In genomic region chr2:162985923-162986322, GRCm38 (mm10) we compare ENCODE assay signal across 11 mouse cellular contexts. TPM values are rescaled to one million over a fixed set of nuclear protein-coding genes. Genes with fewer than 3 reads are reported as not detected.
A peak's percentile ranks its signal among the peaks of the same experiment; 100 is the strongest.
DNase-seq lines count a peak whose midpoint lies in the region; ATAC-seq lines count a peak whose summit lies in the region.
"Had no signal": no experiment of that assay in that cellular context is flagged by ENCODE, and none has a peak within 500 bp of the region (broad histone marks: within the 10 kb centered on the region; RNA-seq: fewer than 3 reads in every experiment).

No protein-coding gene starts in this region.

- WGBS in liver, embryonic 15.5 days (ENCODE audit: insufficient replicate concordance), result 51% methylated on average over 3 of the region's 3 CpGs

- 0 out of 2 replicates have a peak, but pooled peaks cover 6% of the 10 kb centered on the region for H3K4me1 ChIP-seq in liver, embryonic 15.5 days (replicated peaks)
- H3K4me1 ChIP-seq: limb, embryonic 12.5 days had no signal

- no peak; the same call in 1 of the 2 replicates for ATAC-seq in liver, embryonic 15.5 days (ENCODE audit: insufficient read depth)

- no peaks in the 10 kb centered on the region for H3K36me3 ChIP-seq in liver, embryonic 15.5 days (replicated peaks)
- H3K36me3 ChIP-seq: G1E; limb, embryonic 12.5 days had no signal

- peak; percentile 96 for DNase-seq in heart, adult 11 months
- no peak for DNase-seq in heart, adult 8-10 months (ENCODE audit: low spot score)
- peak; percentile 78 for DNase-seq in 3T3-L1 (ENCODE audit: low read depth, low spot score)
- peak; percentile 20 for DNase-seq in brain, embryonic 18.5 days (ENCODE audit: low read depth, low spot score)
- DNase-seq in thymus, postnatal 25 days, result no peak
- no peak for DNase-seq in frontal cortex, adult 2 months (ENCODE audit: extremely low spot score in 1 of 2, low spot score in 1 of 2)
- no peak for DNase-seq in left cerebral cortex, adult 9 months (ENCODE audit: low spot score in 2 of 2)

- H3K9ac ChIP-seq in liver, embryonic 15.5 days, result no peak overlapping the region
- H3K9ac ChIP-seq: limb, embryonic 12.5 days had no signal

- H3K4me2 ChIP-seq in liver, embryonic 15.5 days, result no peak overlapping the region
- H3K4me2 ChIP-seq: limb, embryonic 12.5 days had no signal

- H3K4me3 ChIP-seq in liver, embryonic 15.5 days (replicated peaks), result no peak overlapping the region
- H3K4me3 ChIP-seq: limb, embryonic 12.5 days had no signal

- 0 out of 2 replicates have a peak overlapping the region, but pooled peaks have one; percentile 29 for H3K27ac ChIP-seq in liver, embryonic 15.5 days (replicated peaks)
- H3K27ac ChIP-seq: limb, embryonic 12.5 days had no signal

- no peaks in the 10 kb centered on the region for H3K27me3 ChIP-seq in liver, embryonic 15.5 days

- H3K9me3 ChIP-seq in liver, embryonic 15.5 days (replicated peaks), result no peaks in the 10 kb centered on the region
- H3K9me3 ChIP-seq: G1E; limb, embryonic 12.5 days had no signal

RNA-seq across cellular contexts. Expression of gene Sgk2, which starts 1.2 kb away (rescaled TPM):
- not detected for total RNA-seq in heart, adult 8-10 months (2022)
- 5.4 and 5.8 TPM in 2 replicates for polyA plus RNA-seq in liver, embryonic 15.5 days (2015; fragmentation: Nextera tagmentation; extraction: Ambion mirVana)
- 1.2 and 1.3 TPM in 2 replicates for polyA plus RNA-seq in frontal cortex, adult 2 months (2012; rRNA removed)
- total RNA-seq: G1E had no signal
- polyA plus RNA-seq: embryonic facial prominence, embryonic 11.5 days; G1E; limb, embryonic 12.5 days had no signal

RNA-seq across cellular contexts. Expression of gene Ift52, which starts 31.2 kb away (rescaled TPM):
- total RNA-seq in heart, adult 8-10 months (2022), result 10 to 100 TPM; 19.3 to 25.0 (median 22.8) TPM
- polyA plus RNA-seq in liver, embryonic 15.5 days (2015; fragmentation: Nextera tagmentation; extraction: Ambion mirVana), result 15.5 and 16.6 TPM in 2 replicates
- 32.9 and 34.3 TPM in 2 replicates for polyA plus RNA-seq in frontal cortex, adult 2 months (2012; rRNA removed)

RNA-seq across cellular contexts. Expression of gene L3mbtl1, which starts 42.7 kb away (rescaled TPM):
- not detected for total RNA-seq in heart, adult 8-10 months (2022)
- polyA plus RNA-seq in liver, embryonic 15.5 days (2015; fragmentation: Nextera tagmentation; extraction: Ambion mirVana), result 0.02 and 0.06 TPM in 2 replicates
- 12.0 and 13.4 TPM in 2 replicates for polyA plus RNA-seq in frontal cortex, adult 2 months (2012; rRNA removed)
- total RNA-seq: G1E had no signal
- polyA plus RNA-seq: G1E had no signal

RNA-seq across cellular contexts. Expression of gene Srsf6, which starts 54.6 kb away (rescaled TPM):
- total RNA-seq in heart, adult 8-10 months (2022), result 10 to 100 TPM; 53.4 to 66.5 (median 60.8) TPM
- polyA plus RNA-seq in liver, embryonic 15.5 days (2015; fragmentation: Nextera tagmentation; extraction: Ambion mirVana), result 88.3 and 95.6 TPM in 2 replicates
- 164 and 174 TPM in 2 replicates for polyA plus RNA-seq in frontal cortex, adult 2 months (2012; rRNA removed)

Comparison
In these comparisons a context has a peak if more than half of its experiments do, and no peak if none do; other contexts are left out.
1. DNase-seq: peak in heart, adult 11 months (single experiment), 3T3-L1 (single experiment) and brain, embryonic 18.5 days (single experiment); none in heart, adult 8-10 months (single experiment), thymus, postnatal 25 days (single experiment), frontal cortex, adult 2 months (0 of 2) and left cerebral cortex, adult 9 months (0 of 2).
2. RNA of gene L3mbtl1, which starts 42.7 kb away (polyA plus RNA-seq): 12.0 to 13.4 TPM in frontal cortex, adult 2 months; 0.02 to 0.06 TPM in liver, embryonic 15.5 days; every median in the first group is over 10 times any median in the second.